Mouse (Mus musculus) liver, embryonic 13.5 days (tissue): ENCODE data around the gene Nptx2. TPM values are rescaled to one million over a fixed set of nuclear protein-coding genes. Genes with fewer than 3 reads are reported as not detected.

Experiments
- ATAC-seq: fragments of 200-750 bp; cut with Nextera tagmentation; 2 replicates; pipeline ENCODE4 v1.8.0; 2017; ENCODE audit warnings: low read depth, mild to moderate bottlenecking, moderate number of reproducible peaks, moderate library complexity
- DNase-seq: peaks from one replicate; pipeline ENCODE4 v3.0.0; 2022
- H3K27ac ChIP-seq: fragments of 300-500 bp; sonication (generic); 2 replicates; pipeline ENCODE4 v1.5.1; 2015; ENCODE audit warnings: moderate library complexity, mild to moderate bottlenecking, inconsistent platforms
- H3K27me3 ChIP-seq: fragments of 300-500 bp; sonication (generic); 2 replicates; pipeline ENCODE4 v1.6.1; 2015; ENCODE audit warnings: mild to moderate bottlenecking, inconsistent platforms
- H3K36me3 ChIP-seq: fragments of 300-500 bp; sonication (generic); 2 replicates; pipeline ENCODE4 v1.6.1; 2015; ENCODE audit warnings: mild to moderate bottlenecking, inconsistent platforms
- H3K4me1 ChIP-seq: fragments of 300-500 bp; sonication (generic); replicated peaks from 2 replicates; pipeline ENCODE4 v1.6.1; 2015; ENCODE audit warnings: inconsistent platforms
- H3K4me2 ChIP-seq: fragments of 300-500 bp; sonication (generic); 2 replicates; pipeline ENCODE4 v1.6.1; 2015; ENCODE audit warnings: inconsistent platforms, mild to moderate bottlenecking, moderate library complexity
- H3K4me3 ChIP-seq: fragments of 300-500 bp; sonication (generic); replicated peaks from 2 replicates; pipeline ENCODE4 v1.5.1; 2015; ENCODE audit warnings: mild to moderate bottlenecking, inconsistent platforms
- H3K9ac ChIP-seq: fragments of 300-500 bp; sonication (generic); 2 replicates; pipeline ENCODE4 v1.6.1; 2015; ENCODE audit warnings: mild to moderate bottlenecking, inconsistent platforms
- H3K9me3 ChIP-seq: fragments of 300-500 bp; sonication (generic); replicated peaks from 2 replicates; pipeline ENCODE4 v1.6.1; 2016; ENCODE audit warnings: inconsistent platforms
- WGBS: fragments of 180-500 bp; shearing (Covaris S2); methylation state at CpG from one replicate; pipeline ENCODE4 v1.1.7; 2015; ENCODE audit not compliant: insufficient replicate concordance; 5-methylcytosine and 5-hydroxymethylcytosine counted together
- polyA plus RNA-seq: library from polyadenylated mRNA; unstranded; fragments of >200 nt; fragmentation: Nextera tagmentation; extraction: Ambion mirVana; gene quantifications from 2 replicates; pipeline ENCODE4 v1.2.1, GENCODE M21; 2015

The Nptx2 gene
- polyA plus RNA-seq, 1 experiment from 2014 or later = 0.03 TPM

GRCm38 (mm10) chr5:144585100-144585499, 39.4 kb downstream of the Nptx2 start:
- Histone ChIP-seq H3K36me3 (no peaks in the 10 kb centered on the region), H3K4me1 (no peaks in the 10 kb centered on the region), H3K4me2 (no peak overlapping the region), H3K9ac (no peak overlapping the region), H3K9me3 (peaks cover 33% of the 10 kb centered on the region), H3K4me3 (no peak overlapping the region), H3K27ac (no peak overlapping the region), H3K27me3 (no peaks in the 10 kb centered on the region)
- WGBS = 65% methylated on average over 5 of the region's 5 CpGs
- DNase-seq = no peak
- ATAC-seq = no peak

- Histone ChIP-seq H3K4me2 (no peak overlapping the region), H3K4me3 (no peak overlapping the region), H3K9me3 (peaks cover 20% of the 10 kb centered on the region), H3K36me3 (no peaks in the 10 kb centered on the region), H3K4me1 (no peaks in the 10 kb centered on the region), H3K27ac (no peak overlapping the region), H3K9ac (no peak overlapping the region), H3K27me3 (no peaks in the 10 kb centered on the region)
- 36% methylated on average over 12 of the region's 12 CpGs for WGBS
- ATAC-seq = no peak
- DNase-seq = no peak
Measured at GRCm38 (mm10) chr5:144591248-144591880, 45.7 kb downstream of the Nptx2 start.

GRCm38 (mm10) chr5:144594796-144595195, 49.1 kb downstream of the Nptx2 start:
- Histone ChIP-seq H3K4me2 (no peak overlapping the region), H3K27ac (no peak overlapping the region), H3K4me1 (no peaks in the 10 kb centered on the region), H3K4me3 (no peak overlapping the region), H3K9ac (no peak overlapping the region), H3K27me3 (no peaks in the 10 kb centered on the region), H3K36me3 (no peaks in the 10 kb centered on the region), H3K9me3 (peaks cover 19% of the 10 kb centered on the region)
- WGBS = 74% methylated on average over 9 of the region's 9 CpGs
- ATAC-seq (no peak), DNase-seq (no peak)

Other genes starting within 250 kb of the Nptx2 start
- 3.7 and 4.7 TPM in 2 replicates for gene Baiap2l1, start 187.8 kb upstream of the Nptx2 start, polyA plus RNA-seq
- 0.57 and 0.95 TPM in 2 replicates for gene Tmem130, start 215.9 kb downstream of the Nptx2 start, polyA plus RNA-seq
- gene Trrap, start 221.8 kb downstream of the Nptx2 start, polyA plus RNA-seq = 14.3 and 17.2 TPM in 2 replicates